Mouse (Mus musculus) embryonic facial prominence, embryonic 12.5 days (tissue): ENCODE results near the gene Leng8. TPM values are rescaled to one million over a fixed set of nuclear protein-coding genes. Genes with fewer than 3 reads are reported as not detected.
A peak's percentile ranks its signal among the peaks of the same experiment; 100 is the strongest.
"Not testable (repeated sequence)": the region's sequence is repeated elsewhere in the genome, so short reads cannot be mapped to it uniquely, and the experiment has no call there.

Experiments used
- ATAC-seq: fragments of 200-750 bp; cut with Nextera tagmentation; 2 replicates; pipeline ENCODE4 v1.8.0; 2017; ENCODE audit not compliant: insufficient number of reproducible peaks, insufficient read depth, low FRiP score, low TSS enrichment
- H3K27ac ChIP-seq: fragments of 300-500 bp; sonication (generic); 2 replicates; pipeline ENCODE4 v1.5.1; 2016; ENCODE audit warnings: mild to moderate bottlenecking
- H3K27me3 ChIP-seq: fragments of 300-500 bp; sonication (generic); 2 replicates; pipeline ENCODE4 v1.6.1; 2016; ENCODE audit warnings: mild to moderate bottlenecking, moderate library complexity
- H3K36me3 ChIP-seq: fragments of 300-500 bp; sonication (generic); 2 replicates; pipeline ENCODE4 v1.6.1; 2016; ENCODE audit warnings: mild to moderate bottlenecking
- H3K4me1 ChIP-seq: fragments of 300-500 bp; sonication (generic); 2 replicates; pipeline ENCODE4 v1.6.1; 2016
- H3K4me2 ChIP-seq: fragments of 300-500 bp; sonication (generic); replicated peaks from 2 replicates; pipeline ENCODE4 v1.6.1; 2016; ENCODE audit warnings: mild to moderate bottlenecking, moderate library complexity
- H3K4me3 ChIP-seq: fragments of 300-500 bp; sonication (generic); 2 replicates; pipeline ENCODE4 v1.5.1; 2016; ENCODE audit warnings: mild to moderate bottlenecking
- H3K9ac ChIP-seq: fragments of 300-500 bp; sonication (generic); 2 replicates; pipeline ENCODE4 v1.6.1; 2016; ENCODE audit warnings: mild to moderate bottlenecking, moderate library complexity
- H3K9me3 ChIP-seq: fragments of 300-500 bp; sonication (generic); 2 replicates; pipeline ENCODE4 v1.6.1; 2016; ENCODE audit warnings: mild to moderate bottlenecking, moderate library complexity
- WGBS: fragments of 180-500 bp; shearing (Covaris S2); methylation state at CpG from one replicate; pipeline ENCODE4 v1.1.7; 2016; 5-methylcytosine and 5-hydroxymethylcytosine counted together
- polyA plus RNA-seq: library from polyadenylated mRNA; unstranded; fragments of >200 nt; fragmentation: Nextera tagmentation; extraction: Ambion mirVana; gene quantifications from 2 replicates; pipeline ENCODE4 v1.2.1, GENCODE M21; 2016

Gene Leng8
- polyA plus RNA-seq, 1 experiment from 2014 or later, result 80.7 TPM

DNA sequence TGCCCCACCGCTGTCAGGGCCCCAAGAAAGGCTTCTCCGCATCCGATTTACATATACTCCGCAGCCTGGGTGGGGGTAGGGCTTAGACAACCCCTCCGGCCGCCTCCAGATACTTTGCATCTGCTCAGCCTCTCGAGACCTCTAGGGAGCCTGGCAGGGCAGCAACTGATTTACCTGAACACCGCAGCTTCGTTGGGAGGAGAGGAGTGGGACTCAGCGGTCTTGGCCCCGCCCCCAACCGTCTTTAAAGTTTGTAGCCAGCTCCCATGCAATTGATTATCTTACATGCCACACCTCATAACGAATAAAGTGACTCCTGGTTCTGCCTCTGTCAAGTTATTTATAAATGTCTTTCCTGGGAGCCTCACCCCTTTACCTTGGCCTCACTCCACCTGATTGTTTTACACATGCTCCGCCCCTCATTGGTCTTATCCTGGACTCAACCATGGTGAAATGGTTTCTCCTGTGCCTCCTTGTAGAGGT, 13.3 kb downstream of the Leng8 start, which contains the start of gene Leng9:
Gene Leng9 (minus strand): TSS at position 316 of the 483 bp plus-strand sequence.
- H3K4me3 ChIP-seq, result peak within 1 kb of the TSS; percentile 68
- no peak for ATAC-seq
- H3K4me2 ChIP-seq, result peak within 1 kb of the TSS; percentile 85
- peaks cover 16% of the 10 kb centered on the region for H3K27me3 ChIP-seq
- H3K9me3 ChIP-seq, result no peaks in the 10 kb centered on the region
- peak within 1 kb of the TSS; percentile 88 for H3K27ac ChIP-seq
- WGBS, result 2% methylated on average over 14 of the region's 14 CpGs
- peaks cover 23% of the 10 kb centered on the region for H3K4me1 ChIP-seq
- H3K9ac ChIP-seq, result peak within 1 kb of the TSS; percentile 68
- peaks cover 39% of the 10 kb centered on the region for H3K36me3 ChIP-seq

- peak overlapping the region; percentile 68 for H3K4me3 ChIP-seq
Observed at GRCm38 (mm10) chr7:4150811-4151221, 14.0 kb downstream of the Leng8 start.

DNA sequence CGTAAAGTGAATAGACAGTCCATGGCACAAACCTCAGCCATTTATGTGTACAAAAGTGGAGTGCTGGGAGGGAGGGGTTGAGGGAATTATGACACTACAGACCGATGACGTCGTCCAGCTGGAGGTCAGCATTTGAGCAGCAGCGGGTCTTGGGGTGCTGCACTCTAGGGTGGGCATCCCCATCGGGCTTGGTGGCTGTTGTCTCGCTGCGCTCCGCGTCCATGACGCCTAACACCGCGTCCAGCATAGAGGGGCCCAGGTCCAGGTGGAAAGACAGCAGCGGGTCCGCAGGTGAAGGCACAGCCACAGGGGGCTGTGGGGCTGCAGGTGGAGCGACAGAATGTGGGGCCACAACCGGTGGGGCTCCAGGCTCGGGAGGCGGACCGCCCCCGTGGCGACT, 14.4 kb downstream of the Leng8 start:
- no peak for ATAC-seq
- Histone ChIP-seq H3K27me3 (peaks cover 16% of the 10 kb centered on the region), H3K4me2 (peak overlapping the region; percentile 16; the same call in 1 of the 2 replicates), H3K9ac (no peak overlapping the region), H3K9me3 (no peaks in the 10 kb centered on the region), H3K36me3 (peaks cover 28% of the 10 kb centered on the region), H3K4me3 (no peak overlapping the region), H3K27ac (no peak overlapping the region), H3K4me1 (peaks cover 23% of the 10 kb centered on the region)
- 33% methylated on average over 22 of the region's 22 CpGs for WGBS

More at GRCm38 (mm10) chr7:4150811-4151221, 14.0 kb downstream of the Leng8 start:
- H3K27ac ChIP-seq, result no peak overlapping the region
- H3K9ac ChIP-seq, result no peak overlapping the region
- H3K9me3 ChIP-seq, result no peaks in the 10 kb centered on the region
- H3K27me3 ChIP-seq, result peaks cover 16% of the 10 kb centered on the region
- peaks cover 32% of the 10 kb centered on the region for H3K36me3 ChIP-seq
- peaks cover 23% of the 10 kb centered on the region for H3K4me1 ChIP-seq
- WGBS, result 19% methylated on average over 14 of the region's 14 CpGs
- H3K4me2 ChIP-seq, result peak overlapping the region; percentile 85
- ATAC-seq, result no peak

DNA sequence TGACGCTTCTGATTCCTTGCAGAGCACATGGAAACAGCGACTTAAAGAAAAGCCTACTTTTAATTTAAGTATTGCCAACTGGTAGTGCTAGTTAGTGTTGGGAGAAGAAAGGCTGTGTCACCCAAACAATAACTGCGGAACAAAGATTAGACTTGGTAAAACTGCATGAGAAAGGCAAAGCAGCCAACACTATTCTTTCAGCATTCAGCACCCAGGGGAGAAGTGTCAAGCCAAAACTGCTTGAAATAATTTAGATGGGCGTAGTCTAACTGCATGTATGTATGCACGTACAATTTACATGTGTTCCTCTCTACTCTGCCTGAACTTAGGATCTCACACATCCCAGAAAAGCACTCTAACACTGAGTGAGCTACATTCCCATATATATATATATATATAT, 17.5 kb downstream of the Leng8 start:
- no peak overlapping the region for H3K4me3 ChIP-seq
- no peaks in the 10 kb centered on the region for H3K9me3 ChIP-seq
- H3K27ac ChIP-seq, result no peak overlapping the region
- no peak overlapping the region for H3K9ac ChIP-seq
- H3K4me2 ChIP-seq, result no peak overlapping the region
- H3K27me3 ChIP-seq, result peaks cover 16% of the 10 kb centered on the region
- H3K36me3 ChIP-seq, result peaks cover 11% of the 10 kb centered on the region; the same call in 1 of the 2 replicates
- 77% methylated on average over 5 of the region's 5 CpGs for WGBS
- ATAC-seq, result no peak
- peaks cover 11% of the 10 kb centered on the region for H3K4me1 ChIP-seq

DNA sequence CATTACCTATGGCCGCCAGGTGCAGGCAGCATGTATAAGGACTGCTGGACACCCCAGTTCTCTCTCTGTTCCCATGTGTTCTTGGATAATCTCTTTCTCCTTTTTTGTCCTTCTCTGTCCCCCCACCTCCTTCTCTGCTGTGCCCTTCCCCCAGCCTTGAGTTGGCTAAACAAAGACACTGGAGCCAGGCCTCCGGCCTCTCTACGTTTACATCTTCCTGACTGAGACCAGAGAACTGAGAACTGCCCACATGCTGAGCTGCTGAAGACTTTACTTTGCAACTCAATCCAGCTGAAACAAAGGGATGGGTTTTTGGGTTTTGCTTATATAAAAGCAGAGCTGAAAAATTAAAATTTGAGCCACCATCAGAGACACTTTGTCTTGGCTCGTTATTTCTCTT, 18.1 kb downstream of the Leng8 start:
- Histone ChIP-seq H3K27me3 (peaks cover 16% of the 10 kb centered on the region), H3K4me1 (peaks cover 9% of the 10 kb centered on the region), H3K4me2 (no peak overlapping the region), H3K9ac (no peak overlapping the region), H3K36me3 (peaks cover 11% of the 10 kb centered on the region; the same call in 1 of the 2 replicates), H3K27ac (no peak overlapping the region), H3K4me3 (no peak overlapping the region), H3K9me3 (no peaks in the 10 kb centered on the region)
- ATAC-seq, result no peak
- WGBS, result 43% methylated on average over 4 of the region's 4 CpGs

- H3K27me3 ChIP-seq, H3K9me3 ChIP-seq, H3K27ac ChIP-seq, H3K9ac ChIP-seq, H3K4me3 ChIP-seq, H3K36me3 ChIP-seq, ATAC-seq, H3K4me2 ChIP-seq: not testable (repeated sequence)
- H3K4me1 ChIP-seq, result peaks cover 16% of the 10 kb centered on the region
- 97% methylated on average over 4 of the region's 4 CpGs for whole genome bisulfite sequencing
Observed at GRCm38 (mm10) chr7:4161596-4161995, 24.8 kb downstream of the Leng8 start.

- H3K4me1 ChIP-seq, result peaks cover 16% of the 10 kb centered on the region
- no peaks in the 10 kb centered on the region for H3K9me3 ChIP-seq
- peak; percentile 65; the same call in 1 of the 2 replicates for ATAC-seq
- peak overlapping the region; percentile 54 for H3K4me3 ChIP-seq
- H3K27me3 ChIP-seq, result no peaks in the 10 kb centered on the region
- peak overlapping the region; percentile 90 for H3K27ac ChIP-seq
- H3K36me3 ChIP-seq, result no peaks in the 10 kb centered on the region
- peak overlapping the region; percentile 82 for H3K4me2 ChIP-seq
- H3K9ac ChIP-seq, result peak overlapping the region; percentile 62
- WGBS, result under 1% methylated on average over 11 of the region's 11 CpGs
Observed at GRCm38 (mm10) chr7:4163571-4164072, 26.8 kb downstream of the Leng8 start.

DNA sequence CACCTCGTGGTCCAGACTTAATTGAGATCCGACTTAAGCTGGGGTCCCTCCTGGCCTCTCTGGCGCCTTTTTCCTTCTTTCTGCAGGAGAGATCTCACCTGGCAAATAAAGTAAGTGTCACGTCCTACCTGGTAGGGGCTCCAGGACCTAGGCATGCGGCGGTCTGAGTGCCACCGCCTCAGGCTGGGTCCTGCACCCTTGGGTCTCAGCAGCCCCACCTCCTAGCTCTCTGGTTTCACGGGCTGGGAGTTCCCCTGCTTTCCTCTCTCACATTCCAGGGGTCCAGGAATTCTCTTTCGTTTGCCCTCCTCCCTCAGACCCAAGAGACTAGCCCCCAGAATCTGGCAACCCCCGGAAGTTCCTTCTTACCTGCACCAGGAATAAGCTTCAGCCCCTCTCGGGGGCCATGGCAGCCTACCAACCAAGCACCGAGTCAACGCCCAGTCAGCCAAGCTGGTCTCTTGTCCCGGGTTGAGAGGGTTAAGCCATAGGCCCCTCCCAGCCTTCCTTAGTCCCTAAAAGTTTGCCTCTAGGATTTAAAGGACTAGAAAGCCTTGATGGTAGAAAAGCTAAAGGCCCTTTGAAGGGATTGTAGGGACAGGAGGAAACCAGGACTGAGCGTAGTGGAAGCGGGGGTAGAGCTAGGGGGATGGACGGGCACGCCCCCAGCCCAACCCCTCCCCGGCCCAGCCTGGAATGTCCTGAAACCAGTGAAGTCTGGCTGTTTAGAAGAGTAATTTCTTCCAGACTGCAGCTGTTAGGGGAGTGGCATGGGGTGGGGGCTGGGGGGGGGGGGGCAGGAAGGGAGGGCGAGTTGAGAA, 27.5 kb downstream of the Leng8 start, which contains the start of gene Cdc42ep5:
Gene Cdc42ep5 (minus strand): TSS at position 771 of the 821 bp plus-strand sequence.
- Histone ChIP-seq H3K27me3 (no peaks in the 10 kb centered on the region), H3K4me1 (peaks cover 16% of the 10 kb centered on the region), H3K4me2 (peak within 1 kb of the TSS; percentile 82), H3K4me3 (peak within 1 kb of the TSS; percentile 54), H3K9me3 (no peaks in the 10 kb centered on the region), H3K36me3 (no peaks in the 10 kb centered on the region), H3K27ac (peak within 1 kb of the TSS; percentile 90), H3K9ac (peak within 1 kb of the TSS; percentile 62)
- WGBS, result under 1% methylated on average over 19 of the region's 20 CpGs
- peak; percentile 95 for ATAC-seq

GRCm38 (mm10) chr7:4165286-4165685, 28.4 kb downstream of the Leng8 start:
- Histone ChIP-seq H3K36me3 (no peaks in the 10 kb centered on the region), H3K9ac (peak overlapping the region; percentile 62; the same call in 1 of the 2 replicates), H3K9me3 (no peaks in the 10 kb centered on the region), H3K27ac (peak overlapping the region; percentile 90), H3K4me1 (peaks cover 16% of the 10 kb centered on the region), H3K4me2 (peak overlapping the region; percentile 82), H3K4me3 (peak overlapping the region; percentile 54), H3K27me3 (no peaks in the 10 kb centered on the region)
- ATAC-seq, result no peak
- WGBS, result 12% methylated on average over 3 of the region's 3 CpGs

DNA sequence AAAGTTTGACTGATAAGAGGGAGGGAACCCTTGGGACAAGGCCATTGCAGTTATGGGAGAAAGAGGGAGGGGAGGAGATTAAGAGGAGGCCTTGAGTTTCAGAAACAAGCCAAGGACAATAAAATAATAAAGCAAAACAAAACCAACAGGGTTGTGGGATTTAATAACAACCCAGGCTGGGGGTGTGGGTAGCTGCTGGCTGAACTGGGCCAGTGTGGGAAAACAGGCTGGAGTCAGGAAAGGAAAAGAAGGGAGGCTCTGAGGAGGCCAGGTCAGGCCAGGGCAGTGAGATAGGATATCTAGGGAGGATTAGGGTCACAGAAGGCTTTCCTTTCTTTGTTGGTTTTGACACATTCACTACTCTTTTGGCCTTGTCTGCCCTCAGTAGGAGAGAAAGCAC, 30.3 kb downstream of the Leng8 start:
- peaks cover 16% of the 10 kb centered on the region for H3K4me1 ChIP-seq
- no peak for ATAC-seq
- no peaks in the 10 kb centered on the region for H3K36me3 ChIP-seq
- H3K9ac ChIP-seq, result no peak overlapping the region
- H3K4me2 ChIP-seq, result no peak overlapping the region
- H3K27me3 ChIP-seq, result no peaks in the 10 kb centered on the region
- H3K9me3 ChIP-seq, result no peaks in the 10 kb centered on the region
- no peak overlapping the region for H3K27ac ChIP-seq
- no peak overlapping the region for H3K4me3 ChIP-seq

GRCm38 (mm10) chr7:4170193-4170938, 33.5 kb downstream of the Leng8 start:
- no peak for ATAC-seq
- WGBS, result 79% methylated on average over 6 of the region's 6 CpGs

More at GRCm38 (mm10) chr7:4170193-4170938, 33.5 kb downstream of the Leng8 start:
- Histone ChIP-seq H3K9ac (no peak overlapping the region), H3K27me3 (no peaks in the 10 kb centered on the region), H3K4me1 (peaks cover 2% of the 10 kb centered on the region), H3K4me2 (no peak overlapping the region), H3K27ac (no peak overlapping the region), H3K36me3 (no peaks in the 10 kb centered on the region), H3K9me3 (no peaks in the 10 kb centered on the region), H3K4me3 (no peak overlapping the region)
